Mouse (Mus musculus): Measurements from ENCODE around the gene Rnf40. TPM values are rescaled to one million over a fixed set of nuclear protein-coding genes. Genes with fewer than 3 reads are reported as not detected.
"Not testable (repeated sequence)": the region's sequence is repeated elsewhere in the genome, so short reads cannot be mapped to it uniquely, and the experiment has no call there.

The Rnf40 gene
- polyA plus RNA-seq, 1 experiment from 2014 or later = 23.4 TPM

DNA sequence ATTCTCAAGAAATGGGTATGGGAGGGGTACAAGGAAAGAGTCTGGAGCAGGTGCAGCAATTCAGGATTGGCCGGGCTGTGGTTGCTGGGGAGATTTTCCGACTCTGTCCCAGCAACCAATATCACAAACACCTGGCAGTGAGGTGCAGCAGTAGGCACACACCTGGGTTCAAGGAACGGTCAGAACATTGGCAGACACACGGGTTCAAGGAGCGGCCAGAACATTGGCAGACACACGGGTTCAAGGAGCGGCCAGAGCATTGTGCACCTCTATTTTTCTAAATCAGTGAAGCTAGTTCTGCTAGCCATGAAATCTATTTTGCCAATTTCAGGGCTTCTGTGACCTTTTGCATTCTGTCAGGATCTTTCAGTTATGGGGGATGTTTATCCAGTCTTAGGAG is 59.0 kb downstream of the Rnf40 start:
- not testable (repeated sequence) for H3K4me2 ChIP-seq; H3K27me3 ChIP-seq (ENCODE audit: control insufficient read depth, insufficient read depth, low read length); H3K9ac ChIP-seq (ENCODE audit: low read depth, low read length); H3K27ac ChIP-seq (ENCODE audit: low read depth, low read length); H3K9me3 ChIP-seq (replicated peaks; ENCODE audit: control insufficient read depth, low read length); H3K4me3 ChIP-seq (ENCODE audit: low read depth, low read length); ATAC-seq (replicated peaks; ENCODE audit: insufficient number of reproducible peaks, low FRiP score, low TSS enrichment); H3K4me1 ChIP-seq (ENCODE audit: control insufficient read depth, insufficient read depth, low read length); H3K36me3 ChIP-seq (ENCODE audit: control insufficient read depth, insufficient read depth, low read length)
- WGBS (ENCODE audit: insufficient replicate concordance) = 88% methylated on average over 7 of the region's 7 CpGs

DNA sequence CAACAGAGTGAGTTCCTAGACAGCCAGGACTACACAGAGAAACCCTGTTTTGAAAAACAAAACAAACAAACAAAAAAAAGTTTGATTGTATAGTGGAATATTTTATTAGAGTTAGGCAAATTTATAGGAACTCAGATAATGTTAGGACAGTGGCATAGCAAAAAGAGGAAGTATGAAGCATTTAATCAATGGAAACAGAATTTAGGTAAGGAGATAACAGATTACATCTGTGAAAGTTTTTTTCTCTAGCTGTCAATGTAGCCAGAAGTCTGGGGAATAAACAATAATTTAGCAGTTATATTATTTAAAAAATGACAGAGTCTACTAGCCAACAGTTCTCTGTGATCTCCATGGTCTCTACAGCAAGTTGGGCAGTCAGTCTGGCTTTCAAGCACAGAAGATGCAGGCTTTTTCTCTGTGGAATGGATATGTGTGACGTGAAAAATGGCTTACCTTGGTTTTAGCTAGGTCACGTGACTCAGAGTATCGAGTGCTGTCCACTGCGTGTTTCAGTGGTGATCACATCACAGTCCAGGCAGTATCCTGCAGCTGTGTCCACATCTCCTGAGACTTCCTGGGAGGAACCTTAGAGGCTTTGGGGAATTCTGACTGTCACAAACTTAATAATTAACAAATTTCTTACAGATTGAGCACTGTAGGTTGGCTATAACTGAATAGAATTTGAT is 60.1 kb downstream of the Rnf40 start:
- Histone ChIP-seq H3K9ac (ENCODE audit: low read depth, low read length) (no peak overlapping the region), H3K4me1 (ENCODE audit: control insufficient read depth, insufficient read depth, low read length) (no peaks in the 10 kb centered on the region), H3K36me3 (ENCODE audit: control insufficient read depth, insufficient read depth, low read length) (no peaks in the 10 kb centered on the region), H3K4me2 (no peak overlapping the region), H3K27me3 (ENCODE audit: control insufficient read depth, insufficient read depth, low read length) (no peaks in the 10 kb centered on the region), H3K27ac (ENCODE audit: low read depth, low read length) (no peak overlapping the region), H3K9me3 (replicated peaks; ENCODE audit: control insufficient read depth, low read length) (no peaks in the 10 kb centered on the region), H3K4me3 (ENCODE audit: low read depth, low read length) (no peak overlapping the region)
- ATAC-seq (replicated peaks; ENCODE audit: insufficient number of reproducible peaks, low FRiP score, low TSS enrichment) = no peak
- 74% methylated on average over 4 of the region's 4 CpGs for WGBS (ENCODE audit: insufficient replicate concordance)

DNA sequence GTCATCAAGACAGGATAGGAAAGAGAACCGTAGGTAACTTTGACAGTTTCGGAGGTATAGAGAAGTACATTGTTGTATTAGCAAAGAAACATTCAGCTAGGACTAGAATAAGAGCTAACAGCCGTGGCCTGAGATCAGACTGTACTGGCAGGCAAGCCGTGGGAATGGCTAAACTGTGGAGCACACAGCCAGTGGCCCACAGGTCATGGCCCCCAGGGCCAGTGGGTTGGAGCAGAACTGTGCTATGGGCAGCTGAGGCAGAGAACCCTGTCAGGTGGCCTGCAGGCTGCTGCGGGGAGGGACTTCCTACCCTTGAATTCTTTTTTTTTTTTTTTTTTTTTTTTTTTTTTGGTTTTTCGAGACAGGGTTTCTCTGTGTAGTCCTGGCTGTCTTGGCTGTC is 60.6 kb downstream of the Rnf40 start:
- Histone ChIP-seq H3K27me3 (ENCODE audit: control insufficient read depth, insufficient read depth, low read length) (no peaks in the 10 kb centered on the region), H3K4me3 (ENCODE audit: low read depth, low read length) (no peak overlapping the region), H3K4me2 (no peak overlapping the region), H3K27ac (ENCODE audit: low read depth, low read length) (no peak overlapping the region), H3K4me1 (ENCODE audit: control insufficient read depth, insufficient read depth, low read length) (no peaks in the 10 kb centered on the region), H3K9ac (ENCODE audit: low read depth, low read length) (no peak overlapping the region), H3K9me3 (replicated peaks; ENCODE audit: control insufficient read depth, low read length) (no peaks in the 10 kb centered on the region), H3K36me3 (ENCODE audit: control insufficient read depth, insufficient read depth, low read length) (no peaks in the 10 kb centered on the region)
- 74% methylated on average over 6 of the region's 6 CpGs for WGBS (ENCODE audit: insufficient replicate concordance)
- ATAC-seq (replicated peaks; ENCODE audit: insufficient number of reproducible peaks, low FRiP score, low TSS enrichment) = no peak

DNA sequence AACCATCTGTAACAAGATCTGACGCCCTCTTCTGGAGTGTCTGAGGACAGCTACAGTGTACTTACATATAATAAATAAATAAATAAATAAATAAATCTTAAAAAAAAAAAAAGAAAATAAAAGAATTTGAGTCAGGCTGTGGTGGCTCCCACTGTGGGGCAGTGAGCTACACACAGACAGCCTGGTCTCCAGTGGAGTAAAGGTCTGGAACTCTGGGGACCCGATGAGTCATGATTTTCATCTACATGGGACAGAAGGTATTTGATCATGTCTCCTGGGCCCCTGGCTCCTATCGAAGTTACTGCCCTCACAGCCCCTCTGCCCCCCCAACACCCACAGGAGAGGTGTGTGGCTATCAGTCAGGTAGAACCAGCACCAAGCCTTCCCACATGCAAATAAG is 63.1 kb downstream of the Rnf40 start:
- no peak for ATAC-seq (replicated peaks; ENCODE audit: insufficient number of reproducible peaks, low FRiP score, low TSS enrichment)
- Histone ChIP-seq H3K9ac (ENCODE audit: low read depth, low read length) (no peak overlapping the region), H3K27ac (ENCODE audit: low read depth, low read length) (no peak overlapping the region), H3K4me2 (peak overlapping the region; percentile 65), H3K9me3 (replicated peaks; ENCODE audit: control insufficient read depth, low read length) (no peaks in the 10 kb centered on the region), H3K36me3 (ENCODE audit: control insufficient read depth, insufficient read depth, low read length) (no peaks in the 10 kb centered on the region), H3K4me3 (ENCODE audit: low read depth, low read length) (peak overlapping the region; percentile 20; the same call in 1 of the 2 replicates), H3K27me3 (ENCODE audit: control insufficient read depth, insufficient read depth, low read length) (no peaks in the 10 kb centered on the region), H3K4me1 (ENCODE audit: control insufficient read depth, insufficient read depth, low read length) (no peaks in the 10 kb centered on the region)
- WGBS (ENCODE audit: insufficient replicate concordance) = 60% methylated on average over 2 of the region's 3 CpGs

DNA sequence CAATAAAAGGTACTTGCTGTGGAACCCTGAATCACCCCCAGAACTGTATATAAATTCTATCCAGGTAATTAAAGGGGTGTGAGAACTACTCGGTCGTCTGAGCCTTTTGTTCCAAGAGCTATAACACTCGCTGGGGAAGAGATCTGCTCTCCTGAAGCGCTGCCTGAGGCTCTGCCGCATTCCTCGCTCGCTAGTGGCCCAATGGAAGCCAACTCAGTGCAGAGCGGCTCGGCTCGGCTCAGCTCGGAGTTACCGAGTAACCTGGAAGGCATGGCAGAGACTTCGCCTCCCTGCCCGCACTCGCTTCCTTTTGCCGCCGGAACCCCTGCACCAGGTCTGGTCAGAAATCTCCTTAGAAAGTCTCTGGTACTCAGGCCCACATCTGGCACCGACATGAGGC is 63.5 kb downstream of the Rnf40 start:
- no peak for ATAC-seq (replicated peaks; ENCODE audit: insufficient number of reproducible peaks, low FRiP score, low TSS enrichment)
- Histone ChIP-seq H3K36me3 (ENCODE audit: control insufficient read depth, insufficient read depth, low read length) (no peaks in the 10 kb centered on the region), H3K9ac (ENCODE audit: low read depth, low read length) (peak overlapping the region; percentile 59; the same call in 1 of the 2 replicates), H3K27ac (ENCODE audit: low read depth, low read length) (no peak overlapping the region), H3K4me2 (peak overlapping the region; percentile 65), H3K4me1 (ENCODE audit: control insufficient read depth, insufficient read depth, low read length) (no peaks in the 10 kb centered on the region), H3K9me3 (replicated peaks; ENCODE audit: control insufficient read depth, low read length) (no peaks in the 10 kb centered on the region), H3K27me3 (ENCODE audit: control insufficient read depth, insufficient read depth, low read length) (no peaks in the 10 kb centered on the region), H3K4me3 (ENCODE audit: low read depth, low read length) (peak overlapping the region; percentile 20)
- 10% methylated on average over 18 of the region's 18 CpGs for WGBS (ENCODE audit: insufficient replicate concordance)

DNA sequence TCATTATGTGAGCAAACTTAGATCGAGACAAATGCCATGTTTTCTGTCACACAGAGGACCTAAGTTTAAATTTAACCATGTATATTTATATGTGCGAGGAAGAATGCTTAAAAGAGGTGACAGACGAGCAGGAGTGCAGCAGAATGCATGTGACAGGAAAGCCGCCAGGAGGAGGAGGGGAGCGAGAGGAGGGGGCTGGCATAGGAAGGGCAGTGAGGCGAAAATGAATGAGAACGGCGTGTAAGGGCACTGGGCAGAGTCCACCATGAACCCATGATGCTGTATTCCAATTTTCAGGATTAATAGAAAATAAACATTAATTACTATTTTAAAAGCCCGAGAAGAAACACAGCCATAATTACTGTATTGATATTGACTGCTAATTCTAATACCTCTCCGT is 65.8 kb downstream of the Rnf40 start:
- H3K27me3 ChIP-seq (ENCODE audit: control insufficient read depth, insufficient read depth, low read length) = no peaks in the 10 kb centered on the region
- 80% methylated on average over 10 of the region's 10 CpGs for WGBS (ENCODE audit: insufficient replicate concordance)
- no peaks in the 10 kb centered on the region for H3K9me3 ChIP-seq (replicated peaks; ENCODE audit: control insufficient read depth, low read length)
- no peak overlapping the region for H3K27ac ChIP-seq (ENCODE audit: low read depth, low read length)
- H3K4me3 ChIP-seq (ENCODE audit: low read depth, low read length) = no peak overlapping the region
- H3K9ac ChIP-seq (ENCODE audit: low read depth, low read length) = no peak overlapping the region
- no peaks in the 10 kb centered on the region for H3K4me1 ChIP-seq (ENCODE audit: control insufficient read depth, insufficient read depth, low read length)
- H3K4me2 ChIP-seq = no peak overlapping the region
- ATAC-seq (replicated peaks; ENCODE audit: insufficient number of reproducible peaks, low FRiP score, low TSS enrichment) = no peak
- no peaks in the 10 kb centered on the region for H3K36me3 ChIP-seq (ENCODE audit: control insufficient read depth, insufficient read depth, low read length)

Other genes with a start within 250 kb of the Rnf40 start
- 4.7 and 6.0 TPM in 2 replicates for gene Zfp768, start 243.2 kb upstream of the Rnf40 start, polyA plus RNA-seq (2014; fragmentation: Nextera tagmentation; extraction: Ambion mirVana)
- 4.4 and 4.9 TPM in 2 replicates for gene Zfp747, start 212.7 kb upstream of the Rnf40 start, polyA plus RNA-seq (2014; fragmentation: Nextera tagmentation; extraction: Ambion mirVana)
- 3.7 and 5.5 TPM in 2 replicates for gene 9130019O22Rik, start 201.6 kb upstream of the Rnf40 start, polyA plus RNA-seq (2014; fragmentation: Nextera tagmentation; extraction: Ambion mirVana)
- gene E430018J23Rik, start 195.1 kb upstream of the Rnf40 start, polyA plus RNA-seq (2014; fragmentation: Nextera tagmentation; extraction: Ambion mirVana) = 4.9 and 5.6 TPM in 2 replicates
- gene Zfp764, start 181.9 kb upstream of the Rnf40 start, polyA plus RNA-seq (2014; fragmentation: Nextera tagmentation; extraction: Ambion mirVana) = 4.6 and 4.8 TPM in 2 replicates
- gene Zfp688, start 166.7 kb upstream of the Rnf40 start, polyA plus RNA-seq (2014; fragmentation: Nextera tagmentation; extraction: Ambion mirVana) = 14.7 and 23.5 TPM in 2 replicates
- gene Zfp689, start 139.6 kb upstream of the Rnf40 start, polyA plus RNA-seq (2014; fragmentation: Nextera tagmentation; extraction: Ambion mirVana) = 5.3 and 5.8 TPM in 2 replicates
- 39.7 and 41.1 TPM in 2 replicates for gene Prr14, start 129.2 kb upstream of the Rnf40 start, polyA plus RNA-seq (2014; fragmentation: Nextera tagmentation; extraction: Ambion mirVana)
- gene Fbrs, start 109.6 kb upstream of the Rnf40 start, polyA plus RNA-seq (2014; fragmentation: Nextera tagmentation; extraction: Ambion mirVana) = 9.9 and 11.1 TPM in 2 replicates
- gene Srcap, start 76.8 kb upstream of the Rnf40 start, polyA plus RNA-seq (2014; fragmentation: Nextera tagmentation; extraction: Ambion mirVana) = 36.8 and 46.6 TPM in 2 replicates
- gene Gm42715, start 69.2 kb upstream of the Rnf40 start, polyA plus RNA-seq (2014; fragmentation: Nextera tagmentation; extraction: Ambion mirVana) = 9.8 and 12.6 TPM in 2 replicates
- gene Tmem265, start 27.4 kb upstream of the Rnf40 start, polyA plus RNA-seq (2014; fragmentation: Nextera tagmentation; extraction: Ambion mirVana) = 3.0 and 5.6 TPM in 2 replicates
- 41.5 and 44.9 TPM in 2 replicates for gene Phkg2, start 15.4 kb upstream of the Rnf40 start, polyA plus RNA-seq (2014; fragmentation: Nextera tagmentation; extraction: Ambion mirVana)
- gene Ccdc189, start 172 bp upstream of the Rnf40 start, polyA plus RNA-seq (2014; fragmentation: Nextera tagmentation; extraction: Ambion mirVana) = 8.7 and 10.0 TPM in 2 replicates
- gene Zfp629, start 27.0 kb downstream of the Rnf40 start, polyA plus RNA-seq (2014; fragmentation: Nextera tagmentation; extraction: Ambion mirVana) = 11.2 and 12.0 TPM in 2 replicates
- 32.5 and 34.4 TPM in 2 replicates for gene Bcl7c, start 120.2 kb downstream of the Rnf40 start, polyA plus RNA-seq (2014; fragmentation: Nextera tagmentation; extraction: Ambion mirVana)
- 4.7 and 4.9 TPM in 2 replicates for gene Ctf1, start 124.0 kb downstream of the Rnf40 start, polyA plus RNA-seq (2014; fragmentation: Nextera tagmentation; extraction: Ambion mirVana)
- 0.32 TPM in 1 of 2 replicates, not detected in the other for gene Ctf2, start 143.4 kb downstream of the Rnf40 start, polyA plus RNA-seq (2014; fragmentation: Nextera tagmentation; extraction: Ambion mirVana)
- gene Fbxl19, start 155.8 kb downstream of the Rnf40 start, polyA plus RNA-seq (2014; fragmentation: Nextera tagmentation; extraction: Ambion mirVana) = 2.5 and 3.3 TPM in 2 replicates
- 13.3 and 14.5 TPM in 2 replicates for gene Orai3, start 181.0 kb downstream of the Rnf40 start, polyA plus RNA-seq (2014; fragmentation: Nextera tagmentation; extraction: Ambion mirVana)
- 16.9 and 20.8 TPM in 2 replicates for gene Setd1a, start 187.9 kb downstream of the Rnf40 start, polyA plus RNA-seq (2014; fragmentation: Nextera tagmentation; extraction: Ambion mirVana)
- 0.46 TPM in 1 of 2 replicates, not detected in the other for gene Gm49388, start 196.8 kb downstream of the Rnf40 start, polyA plus RNA-seq (2014; fragmentation: Nextera tagmentation; extraction: Ambion mirVana)
- 18.1 and 23.5 TPM in 2 replicates for gene Hsd3b7, start 211.8 kb downstream of the Rnf40 start, polyA plus RNA-seq (2014; fragmentation: Nextera tagmentation; extraction: Ambion mirVana)
- 20.5 and 22.8 TPM in 2 replicates for gene Stx4a, start 235.5 kb downstream of the Rnf40 start, polyA plus RNA-seq (2014; fragmentation: Nextera tagmentation; extraction: Ambion mirVana)
- gene Stx1b, start 235.8 kb downstream of the Rnf40 start, polyA plus RNA-seq (2014; fragmentation: Nextera tagmentation; extraction: Ambion mirVana) = 1.4 and 1.8 TPM in 2 replicates